Mouse (Mus musculus) erythroblast, embryonic 14.5 days (primary cell): ENCODE data around the gene Sf3a1. TPM values are rescaled to one million over a fixed set of nuclear protein-coding genes. Genes with fewer than 3 reads are reported as not detected.
"Not testable (repeated sequence)": the region's sequence is repeated elsewhere in the genome, so short reads cannot be mapped to it uniquely, and the experiment has no call there.

Experiments used
- H3K27me3 ChIP-seq: 2 replicates; pipeline ENCODE4 v1.6.1; 2012; ENCODE audit warnings: inconsistent platforms; ENCODE audit not compliant: control insufficient read depth
- H3K36me3 ChIP-seq: 2 replicates; pipeline ENCODE4 v1.6.1; 2012; ENCODE audit warnings: mild to moderate bottlenecking, inconsistent platforms; ENCODE audit not compliant: control insufficient read depth
- H3K4me1 ChIP-seq: 2 replicates; pipeline ENCODE4 v1.6.1; 2012; ENCODE audit warnings: inconsistent platforms; ENCODE audit not compliant: control insufficient read depth
- H3K4me3 ChIP-seq: replicated peaks from 2 replicates; pipeline ENCODE3; 2012; ENCODE audit warnings: moderate library complexity, mild to moderate bottlenecking, inconsistent platforms
- H3K9me3 ChIP-seq: 2 replicates; pipeline ENCODE4 v1.6.1; 2012; ENCODE audit warnings: low read length, inconsistent platforms, mixed read lengths; ENCODE audit not compliant: control insufficient read depth
- GATA1 ChIP-seq: IDR thresholded peaks from 2 replicates; pipeline ENCODE4 v1.6.1; 2012; ENCODE audit warnings: low read length, inconsistent platforms, mixed read lengths
- TAL1 ChIP-seq: IDR thresholded peaks from 3 replicates; pipeline ENCODE4 v1.6.1; 2012; ENCODE audit warnings: low read length, inconsistent platforms, mixed read lengths
- polyA plus RNA-seq: library from polyadenylated mRNA; stranded (reverse); fragments of >175 nt; gene quantifications from 2 replicates; pipeline ENCODE4 v1.2.3, GENCODE M21; 2012

Sf3a1 gene
- polyA plus RNA-seq, 1 experiment, result 6.6 TPM

GRCm38 (mm10) chr11:4177716-4178115, 17.6 kb downstream of the Sf3a1 start:
- TF ChIP-seq GATA1 (no peak), TAL1 (no peak)
- no peaks in the 10 kb centered on the region for H3K27me3 ChIP-seq
- H3K4me1 ChIP-seq, result no peaks in the 10 kb centered on the region
- H3K36me3 ChIP-seq, result peaks cover 100% of the 10 kb centered on the region
- no peak overlapping the region for H3K4me3 ChIP-seq
- no peaks in the 10 kb centered on the region for H3K9me3 ChIP-seq

- H3K27me3 ChIP-seq, result no peaks in the 10 kb centered on the region
- H3K4me1 ChIP-seq, result peaks cover 8% of the 10 kb centered on the region
- TF ChIP-seq GATA1 (no peak), TAL1 (no peak)
- H3K9me3 ChIP-seq, result no peaks in the 10 kb centered on the region
- H3K4me3 ChIP-seq, result no peak overlapping the region
- peaks cover 70% of the 10 kb centered on the region for H3K36me3 ChIP-seq
Observed at GRCm38 (mm10) chr11:4182061-4182460, 21.9 kb downstream of the Sf3a1 start.

- Histone ChIP-seq H3K36me3 (peaks cover 56% of the 10 kb centered on the region), H3K9me3 (no peaks in the 10 kb centered on the region), H3K4me3 (no peak overlapping the region), H3K27me3 (no peaks in the 10 kb centered on the region), H3K4me1 (peaks cover 17% of the 10 kb centered on the region)
- TF ChIP-seq TAL1, result no peak
- TF ChIP-seq GATA1, result no peak
Observed at GRCm38 (mm10) chr11:4183511-4183910, 23.4 kb downstream of the Sf3a1 start.

- no peak for TF ChIP-seq GATA1
- TF ChIP-seq TAL1, result no peak
- Histone ChIP-seq H3K27me3 (no peaks in the 10 kb centered on the region), H3K36me3 (peaks cover 47% of the 10 kb centered on the region), H3K4me3 (no peak overlapping the region), H3K9me3 (no peaks in the 10 kb centered on the region), H3K4me1 (peaks cover 17% of the 10 kb centered on the region)
Observed at GRCm38 (mm10) chr11:4184251-4184952, 24.3 kb downstream of the Sf3a1 start.

- not testable (repeated sequence) for H3K4me3 ChIP-seq, H3K27me3 ChIP-seq, H3K9me3 ChIP-seq
- peaks cover 17% of the 10 kb centered on the region for H3K4me1 ChIP-seq
- H3K36me3 ChIP-seq, result peaks cover 36% of the 10 kb centered on the region
Observed at GRCm38 (mm10) chr11:4185480-4185879, 25.3 kb downstream of the Sf3a1 start.

GRCm38 (mm10) chr11:4186486-4187317, 26.6 kb downstream of the Sf3a1 start, which contains the start of gene Tbc1d10a:
TSS of gene Tbc1d10a (plus strand) at chr11:4186789.
- H3K9me3 ChIP-seq, result no peaks in the 10 kb centered on the region
- H3K4me3 ChIP-seq, result peak within 1 kb of the TSS; percentile 82
- no peaks in the 10 kb centered on the region for H3K27me3 ChIP-seq
- no peak for TF ChIP-seq GATA1
- no peak for TF ChIP-seq TAL1
- peaks cover 20% of the 10 kb centered on the region for H3K4me1 ChIP-seq
- peaks cover 24% of the 10 kb centered on the region for H3K36me3 ChIP-seq

- peaks cover 18% of the 10 kb centered on the region for H3K36me3 ChIP-seq
- H3K4me3 ChIP-seq, result peak overlapping the region; percentile 82
- H3K4me1 ChIP-seq, result peaks cover 20% of the 10 kb centered on the region
- no peaks in the 10 kb centered on the region for H3K27me3 ChIP-seq
- H3K9me3 ChIP-seq, result no peaks in the 10 kb centered on the region
- TF ChIP-seq TAL1 (no peak), GATA1 (no peak)
Observed at GRCm38 (mm10) chr11:4187318-4187700, 27.2 kb downstream of the Sf3a1 start.

- no peaks in the 10 kb centered on the region for H3K9me3 ChIP-seq
- TF ChIP-seq TAL1, result no peak
- TF ChIP-seq GATA1, result no peak
- no peaks in the 10 kb centered on the region for H3K27me3 ChIP-seq
- peaks cover under 1% of the 10 kb centered on the region for H3K36me3 ChIP-seq
- peaks cover 20% of the 10 kb centered on the region for H3K4me1 ChIP-seq
- no peak overlapping the region for H3K4me3 ChIP-seq
Observed at GRCm38 (mm10) chr11:4189182-4189581, 29.0 kb downstream of the Sf3a1 start.

- H3K36me3 ChIP-seq, result no peaks in the 10 kb centered on the region; the same call in none of the 2 replicates
- H3K4me3 ChIP-seq, result no peak overlapping the region
- H3K9me3 ChIP-seq, result no peaks in the 10 kb centered on the region
- peaks cover 20% of the 10 kb centered on the region for H3K4me1 ChIP-seq
- TF ChIP-seq GATA1 (no peak), TAL1 (no peak)
- no peaks in the 10 kb centered on the region for H3K27me3 ChIP-seq
Observed at GRCm38 (mm10) chr11:4190677-4191076, 30.5 kb downstream of the Sf3a1 start.
